Mouse (Mus musculus) central nervous system, embryonic 11.5 days (tissue): Measurements from ENCODE around the gene Zbtb24. TPM values are rescaled to one million over a fixed set of nuclear protein-coding genes. Genes with fewer than 3 reads are reported as not detected.

ENCODE experiments used
- polyA plus RNA-seq: library from polyadenylated mRNA; depleted of rRNA; stranded (reverse); fragments of >200 nt; gene quantifications from 2 replicates; pipeline ENCODE4 v1.2.3, GENCODE M21; 2012; rRNA removed

Gene Zbtb24
- 12.8 and 18.7 TPM in 2 replicates for polyA plus RNA-seq

DNA sequence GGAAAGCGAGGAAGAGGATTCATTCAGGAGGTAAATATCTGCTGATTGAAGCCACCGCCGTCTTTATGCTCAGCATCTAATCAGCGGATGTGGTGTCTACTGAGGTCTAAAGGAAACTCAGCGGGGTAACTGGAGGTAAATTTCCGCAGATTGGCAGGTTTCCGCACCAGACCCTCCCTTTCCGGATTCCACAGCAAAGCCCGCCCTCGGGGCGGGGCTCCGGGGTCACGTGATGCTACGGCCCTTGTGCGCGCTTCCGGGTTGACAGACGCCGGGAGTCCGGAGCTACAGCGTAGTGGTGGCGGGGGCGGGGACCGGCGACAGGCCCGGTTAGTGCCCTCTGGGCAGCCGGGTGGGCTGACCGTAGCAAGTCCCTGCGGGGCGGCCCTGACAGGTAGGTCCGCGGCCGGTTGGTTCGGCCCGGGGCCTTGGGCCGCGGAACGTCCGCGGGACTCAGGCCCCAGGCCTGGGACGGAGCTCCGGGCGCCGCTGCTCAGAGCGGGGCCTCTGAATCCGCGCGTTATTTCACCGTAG is at the start of gene Zbtb24:
Gene Zbtb24, plus strand, starts transcription at position 247 of the 534 bp plus-strand sequence.

DNA sequence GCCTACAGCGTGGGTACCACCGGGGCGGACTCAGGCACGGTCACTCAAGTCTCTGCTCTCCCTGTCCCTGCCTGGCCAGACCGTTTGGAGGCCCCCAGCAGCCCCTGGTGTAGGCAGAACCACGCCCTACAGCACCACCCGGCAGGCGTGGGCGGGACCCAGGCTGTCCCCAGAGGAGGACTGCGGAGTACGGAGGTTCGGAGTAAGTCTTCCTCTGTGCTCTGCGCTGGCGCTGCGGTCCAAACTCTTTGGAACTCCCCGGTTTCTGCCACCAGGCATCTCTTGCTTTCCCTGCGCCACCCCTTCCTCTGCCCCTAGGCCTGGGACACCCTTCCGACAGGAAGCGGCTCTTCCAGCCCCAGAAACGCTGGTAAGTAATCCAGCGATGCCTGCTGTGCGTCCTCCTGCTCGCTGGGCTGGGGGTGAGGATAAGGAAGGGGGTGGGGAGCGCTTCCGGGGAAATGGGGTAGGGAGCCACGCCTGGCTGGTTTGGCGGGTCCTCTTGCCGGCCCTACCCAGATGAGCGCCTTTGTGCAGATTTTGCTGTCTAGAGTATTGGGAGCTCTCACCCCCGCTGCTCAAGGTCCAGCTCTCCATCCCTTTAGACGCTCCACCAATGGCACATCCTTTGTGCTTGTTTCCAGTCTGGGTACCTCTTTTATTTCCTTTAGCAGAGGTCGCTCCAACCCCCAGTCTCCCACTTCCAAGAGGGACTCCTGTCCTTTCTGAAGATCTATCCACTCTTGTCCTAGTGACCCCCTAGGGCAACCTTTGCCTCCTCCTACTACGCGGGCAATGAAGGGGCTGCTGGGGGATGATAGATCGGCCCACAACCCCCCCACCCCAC is 26.2 kb downstream of the Zbtb24 start, which contains the start of gene Mical1:
Gene Mical1, plus strand, starts transcription at position 144 of the 847 bp plus-strand sequence.

DNA sequence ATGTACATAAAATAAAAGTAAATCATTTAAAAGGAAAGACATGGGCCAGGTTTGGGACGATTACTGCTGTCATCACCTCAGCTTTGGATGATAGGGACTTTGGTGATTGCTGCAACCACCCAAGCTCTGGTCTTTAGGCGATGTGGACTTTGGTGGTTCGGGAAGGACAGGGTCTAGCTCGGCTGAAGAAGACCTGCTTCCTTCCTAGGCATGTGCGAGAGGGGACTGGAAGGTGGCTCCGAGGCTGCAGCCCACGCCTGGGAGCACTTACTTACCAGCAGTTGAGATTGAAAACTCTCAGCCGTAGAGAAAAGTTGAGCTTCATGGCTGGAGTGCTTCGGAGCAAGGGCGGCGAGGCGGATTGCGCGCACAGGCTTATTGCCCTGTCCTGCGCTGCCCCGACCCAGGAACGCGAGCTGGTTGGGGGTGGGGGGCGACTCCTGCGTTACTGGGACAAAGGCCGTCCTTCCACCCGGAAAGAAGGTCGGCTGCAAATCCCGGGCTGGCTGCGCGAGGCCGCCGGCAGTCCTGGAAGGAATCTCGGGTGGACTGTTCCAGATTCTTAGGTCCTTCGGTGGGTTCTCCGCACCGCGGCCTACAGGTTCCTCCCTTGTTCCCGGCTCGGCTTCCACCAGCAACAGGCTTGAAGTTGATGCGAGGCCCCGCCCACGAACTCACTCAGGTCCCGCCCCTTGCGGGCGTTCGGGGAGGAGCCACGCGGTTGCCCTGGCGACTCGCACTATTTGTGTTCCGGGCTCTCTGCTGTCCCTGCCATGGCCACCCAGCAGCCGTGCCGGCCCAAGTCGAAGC is 39.7 kb downstream of the Zbtb24 start, which contains the start of the genes Smpd2 and Ppil6:
Gene Smpd2, minus strand, starts transcription at position 662 of the 810 bp plus-strand sequence.
Gene Ppil6, plus strand, starts transcription at position 732 of the 810 bp plus-strand sequence.

Other genes with a start within 250 kb of the Zbtb24 start
- gene Fig4, start 147.1 kb upstream of the Zbtb24 start, polyA plus RNA-seq, result 10.4 and 12.6 TPM in 2 replicates
- 0.06 and 0.08 TPM in 2 replicates for gene Ak9, start 146.4 kb upstream of the Zbtb24 start, polyA plus RNA-seq
- gene Mical1, start 25.9 kb downstream of the Zbtb24 start, polyA plus RNA-seq, result 43.6 and 45.1 TPM in 2 replicates
- 44.9 and 58.5 TPM in 2 replicates for gene Smpd2, start 40.0 kb downstream of the Zbtb24 start, polyA plus RNA-seq
- gene Ppil6, start 40.1 kb downstream of the Zbtb24 start, polyA plus RNA-seq, result 0.81 and 1.7 TPM in 2 replicates
- gene Cd164, start 69.0 kb downstream of the Zbtb24 start, polyA plus RNA-seq, result 40.8 and 115 TPM in 2 replicates